ENCODE assay signal across 9 mouse cellular contexts in the genomic region with DNA sequence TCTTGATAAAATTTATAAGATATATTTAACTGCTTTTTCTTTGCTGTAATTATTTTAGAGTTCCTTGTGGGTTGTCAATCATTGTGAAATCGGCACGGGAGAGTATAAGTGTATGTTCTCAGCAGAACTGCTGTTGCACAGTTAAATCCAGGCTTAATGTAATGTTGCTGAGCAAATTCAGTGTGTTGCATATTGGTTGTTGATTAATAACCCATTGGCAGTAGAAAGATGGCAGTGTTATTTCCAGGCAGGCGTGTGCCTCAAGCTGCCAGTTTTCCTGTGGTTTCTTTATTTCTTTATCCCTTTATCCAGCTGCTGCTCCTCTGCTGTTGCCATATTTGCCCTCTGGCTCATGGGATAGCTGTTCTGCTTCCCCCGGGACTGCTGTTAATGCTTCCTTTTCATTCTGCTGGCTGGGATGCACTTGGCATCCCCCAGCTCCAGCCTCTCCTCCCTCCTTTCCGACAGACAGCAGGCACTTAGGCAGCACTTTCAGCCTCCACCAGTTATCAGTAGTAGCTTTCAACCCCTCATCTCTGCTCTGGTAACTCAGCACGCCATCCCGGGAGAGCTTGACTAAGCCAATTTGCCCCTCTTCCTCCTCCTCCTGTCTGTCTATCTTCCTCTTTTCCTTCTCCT.
DNase-seq lines count a peak whose midpoint lies in the region; ATAC-seq and TF ChIP-seq lines count a peak whose summit lies in the region.
"Had no signal": no experiment of that assay in that cellular context is flagged by ENCODE, and none has a peak within 500 bp of the region (broad histone marks: within the 10 kb centered on the region; RNA-seq: fewer than 3 reads in every experiment).

No protein-coding gene starts in this region.

- H3K36me3 ChIP-seq in megakaryocyte, embryonic 14.5 days (replicated peaks; ENCODE audit: low read length): no peaks in the 10 kb centered on the region
- H3K36me3 ChIP-seq in lung, postnatal 0 days (ENCODE audit: insufficient read depth, low read length): no peaks in the 10 kb centered on the region

- no peak for TF ChIP-seq EP300 in lung, postnatal 0 days (IDR thresholded peaks at IDR 0.05)

- no peaks in the 10 kb centered on the region for H3K27me3 ChIP-seq in megakaryocyte, embryonic 14.5 days (replicated peaks)
- no peaks in the 10 kb centered on the region for H3K27me3 ChIP-seq in lung, postnatal 0 days (replicated peaks; ENCODE audit: insufficient read depth, low read length)

- H3K9me3 ChIP-seq in megakaryocyte, embryonic 14.5 days: no peaks in the 10 kb centered on the region
- H3K9me3 ChIP-seq in lung, postnatal 0 days (ENCODE audit: low read length): no peaks in the 10 kb centered on the region

- H3K4me1 ChIP-seq in megakaryocyte, embryonic 14.5 days: peaks cover 10% of the 10 kb centered on the region
- no peaks in the 10 kb centered on the region for H3K4me1 ChIP-seq in lung, postnatal 0 days (ENCODE audit: insufficient read depth, low read depth, low read length)

- no peak overlapping the region for H3K9ac ChIP-seq in lung, postnatal 0 days (replicated peaks; ENCODE audit: low read depth)
- H3K9ac ChIP-seq: liver, embryonic 14.5 days had no signal

- H3K27ac ChIP-seq in lung, postnatal 0 days (ENCODE audit: low read length): no peak overlapping the region
- H3K27ac ChIP-seq: liver, embryonic 14.5 days had no signal

- TF ChIP-seq CTCF in lung, postnatal 0 days (IDR thresholded peaks at IDR 0.05): no peak

- peak; percentile 46 for DNase-seq in fat pad, adult 2 months (ENCODE audit: extremely low read depth, low read depth, low spot score)
- DNase-seq in layer of hippocampus, postnatal 10 days (ENCODE audit: low spot score in 2 of 2): peak; percentile 16 to 24
- no peak for DNase-seq in B cell, adult 2 months
- DNase-seq in lung, postnatal 0 days (ENCODE audit: low spot score): no peak

- no peak overlapping the region for H3K4me2 ChIP-seq in lung, postnatal 0 days (replicated peaks; ENCODE audit: low read depth, low read length)

- ATAC-seq in megakaryocyte, adult 5-6 weeks (ENCODE audit: poor library complexity, severe bottlenecking): no peak
- ATAC-seq in erythroid progenitor cell, adult 5-6 weeks (replicated peaks; ENCODE audit: low FRiP score, poor library complexity, severe bottlenecking): no peak
- ATAC-seq in lung, postnatal 0 days: no peak
- ATAC-seq in inflammation-experienced regulatory T-cells, adult 6 months: no peak

- peak overlapping the region; percentile 24 for H3K4me3 ChIP-seq in megakaryocyte, embryonic 14.5 days (replicated peaks)
- H3K4me3 ChIP-seq in lung, postnatal 0 days (ENCODE audit: low read depth, low read length): no peak overlapping the region

- WGBS in lung, postnatal 0 days: 42% methylated on average over 7 of the region's 7 CpGs

Comparison
In these comparisons a context has a peak if more than half of its experiments do, and no peak if none do; other contexts are left out.
1. DNase-seq: peak in fat pad, adult 2 months (single experiment) and layer of hippocampus, postnatal 10 days (2 of 2); none in B cell, adult 2 months (0 of 2) and lung, postnatal 0 days (single experiment).